Mouse (Mus musculus) 3T3-L1 (cell line): Measurements from ENCODE around the gene Hemgn.

Experiments used
- DNase-seq: peaks from one replicate; pipeline ENCODE4 v3.0.0-alpha.2; 2015; ENCODE audit warnings: low read depth, low spot score

Hemgn gene

DNA sequence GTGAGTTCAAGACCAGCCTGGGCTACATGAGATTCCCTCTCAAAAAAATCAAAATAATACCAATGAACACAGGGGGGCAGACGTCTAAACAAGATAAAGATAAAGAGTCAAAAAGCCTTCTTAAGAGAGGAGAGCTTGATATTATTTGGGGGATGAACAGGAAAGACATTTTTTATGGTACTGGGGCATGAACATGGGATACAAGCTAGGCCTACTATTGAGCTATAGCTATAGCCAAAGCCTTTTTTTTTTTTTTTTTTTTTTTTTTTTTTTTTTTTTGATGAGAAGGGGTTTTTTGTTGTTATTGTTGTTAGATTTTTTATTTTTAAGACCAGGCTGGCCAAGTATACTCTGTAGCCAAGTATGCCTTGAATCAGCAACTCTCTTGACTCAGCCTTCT is 1.2 kb downstream of the Hemgn start:
- no peak for DNase-seq

GRCm38 (mm10) chr4:46411489-46411888 is 1.8 kb downstream of the Hemgn start:
- no peak for DNase-seq

DNA sequence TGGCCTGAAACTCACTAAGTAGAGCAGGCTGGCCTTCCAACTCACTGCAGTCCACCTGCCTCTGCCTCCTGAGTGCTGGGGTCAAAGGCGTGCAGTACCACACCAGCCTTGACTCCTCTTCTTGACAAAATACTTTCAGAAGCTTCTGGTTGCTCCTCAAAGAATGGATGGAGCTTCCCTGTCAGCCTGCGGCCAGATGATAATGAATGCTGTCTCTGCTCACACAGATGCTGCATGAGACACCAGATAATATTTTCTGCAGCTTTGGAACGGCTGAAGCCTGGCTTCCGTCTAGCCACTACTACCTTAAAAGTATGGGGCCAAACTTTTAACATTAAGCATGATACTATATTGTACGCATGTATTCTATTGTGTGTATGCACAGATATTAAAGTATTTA is 2.6 kb downstream of the Hemgn start:
- DNase-seq = no peak

- no peak for DNase-seq
Measured at GRCm38 (mm10) chr4:46406966-46407703, 6.2 kb downstream of the Hemgn start.

GRCm38 (mm10) chr4:46404042-46404795 is 9.1 kb downstream of the Hemgn start:
- DNase-seq = no peak

DNA sequence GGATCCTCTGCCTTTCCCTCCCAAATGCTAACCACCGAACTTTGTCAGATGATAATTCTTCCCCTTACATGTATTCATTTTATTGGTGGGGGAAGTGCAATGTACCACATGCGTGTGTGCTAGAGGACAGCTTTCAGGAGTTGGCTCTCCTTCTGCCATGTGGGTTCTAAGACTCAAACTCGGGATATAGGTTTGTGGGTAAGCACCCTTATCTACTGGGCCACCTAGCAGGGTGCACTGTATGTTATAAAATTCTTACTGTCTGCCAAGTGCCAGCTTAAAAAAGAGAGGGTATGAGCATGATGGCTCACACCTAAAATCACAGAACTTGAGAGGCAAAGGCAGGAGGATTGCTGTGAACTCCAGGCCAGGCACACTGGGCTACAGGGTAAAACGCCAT is 14.5 kb downstream of the Hemgn start:
- no peak for DNase-seq

- DNase-seq = no peak
Measured at GRCm38 (mm10) chr4:46395736-46396135, 17.6 kb downstream of the Hemgn start.

GRCm38 (mm10) chr4:46394388-46394787 is 18.9 kb downstream of the Hemgn start:
- DNase-seq = no peak

DNA sequence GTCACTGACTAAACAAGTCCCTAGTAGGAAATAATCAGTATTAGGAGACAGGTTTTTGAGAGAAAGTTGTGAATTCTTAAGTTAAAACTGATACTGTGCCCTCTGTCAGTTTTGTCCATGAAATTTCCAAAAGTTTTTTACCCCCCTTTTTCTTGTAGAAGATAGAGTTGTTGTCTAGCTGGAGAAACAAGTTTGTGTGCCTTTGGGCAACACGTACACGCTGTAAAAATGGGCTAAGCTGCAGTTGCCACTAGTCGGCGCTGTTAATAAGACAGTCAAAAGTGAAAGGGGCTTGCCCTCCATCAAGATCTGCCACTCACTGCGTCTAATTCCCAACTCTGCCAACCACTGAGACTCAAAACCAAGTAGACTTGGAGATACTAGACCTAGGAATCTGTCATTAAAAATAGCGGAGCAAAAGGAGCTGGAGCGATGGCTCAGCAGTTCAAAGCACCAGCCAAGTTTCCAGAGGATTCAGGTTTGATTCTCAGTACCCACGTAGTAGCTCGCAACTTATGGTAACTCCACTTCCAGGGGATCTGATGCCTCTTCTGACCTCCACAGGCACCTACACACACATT is 22.8 kb downstream of the Hemgn start:
- DNase-seq = peak; percentile 92

DNA sequence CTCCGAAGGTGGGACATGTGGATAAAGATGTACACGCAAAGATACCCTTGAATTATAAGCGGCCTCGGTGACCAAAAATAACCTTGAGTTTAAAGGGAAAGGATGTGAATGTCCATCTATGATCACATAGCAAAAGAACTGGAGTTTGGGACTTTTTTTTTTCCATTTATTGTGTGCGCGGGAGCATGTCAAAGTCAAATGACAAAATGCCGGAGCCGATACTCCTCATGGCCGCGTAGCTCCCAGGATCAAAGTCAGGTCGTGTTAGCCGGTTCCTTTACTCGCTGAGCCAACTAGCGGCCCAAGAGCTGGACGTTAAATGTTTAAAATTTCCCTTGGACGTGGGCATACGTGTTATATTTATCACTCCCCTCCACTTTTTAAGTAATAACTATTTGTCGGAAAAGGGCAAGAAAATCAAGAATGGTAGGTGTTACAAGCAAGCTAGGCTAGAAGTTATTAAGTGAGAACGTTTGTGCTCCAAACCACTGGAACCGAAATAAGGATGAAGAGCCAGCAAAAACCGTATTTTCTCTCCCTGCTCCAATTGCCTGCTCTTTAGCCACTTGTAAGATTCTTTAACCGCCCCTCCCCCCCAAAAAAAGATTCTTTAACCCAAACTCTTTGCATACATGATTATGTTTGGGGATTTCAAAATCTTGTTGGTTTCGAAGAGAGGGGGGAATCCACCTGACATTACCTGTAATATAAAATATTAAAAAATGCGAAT is 23.5 kb downstream of the Hemgn start:
- peak; percentile 69 for DNase-seq

- DNase-seq = peak; percentile 97
Measured at GRCm38 (mm10) chr4:46389013-46389611, 24.2 kb downstream of the Hemgn start, which contains the start of gene Trmo. Trmo (minus strand) TSS chr4:46389437.

DNA sequence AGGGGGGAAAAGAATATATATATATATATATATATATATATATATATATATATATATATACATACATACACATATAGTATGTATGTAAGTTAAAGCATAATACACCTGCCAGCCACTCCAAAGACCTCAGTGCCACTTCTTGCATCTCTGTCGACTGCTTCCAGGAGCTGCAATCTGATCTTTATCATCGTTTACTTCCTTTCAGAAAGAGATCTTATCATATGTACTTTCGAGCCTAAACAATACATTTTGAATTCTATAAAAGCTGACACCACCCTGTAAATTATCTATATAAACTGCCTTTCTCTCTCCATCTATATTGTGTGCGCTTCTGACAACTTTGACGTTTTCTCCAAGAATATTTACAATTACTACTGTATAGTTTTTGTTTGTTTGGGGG is 24.8 kb downstream of the Hemgn start:
- DNase-seq = no peak

- peak; percentile 73 for DNase-seq
Measured at GRCm38 (mm10) chr4:46374869-46375368, 38.4 kb downstream of the Hemgn start.

DNA sequence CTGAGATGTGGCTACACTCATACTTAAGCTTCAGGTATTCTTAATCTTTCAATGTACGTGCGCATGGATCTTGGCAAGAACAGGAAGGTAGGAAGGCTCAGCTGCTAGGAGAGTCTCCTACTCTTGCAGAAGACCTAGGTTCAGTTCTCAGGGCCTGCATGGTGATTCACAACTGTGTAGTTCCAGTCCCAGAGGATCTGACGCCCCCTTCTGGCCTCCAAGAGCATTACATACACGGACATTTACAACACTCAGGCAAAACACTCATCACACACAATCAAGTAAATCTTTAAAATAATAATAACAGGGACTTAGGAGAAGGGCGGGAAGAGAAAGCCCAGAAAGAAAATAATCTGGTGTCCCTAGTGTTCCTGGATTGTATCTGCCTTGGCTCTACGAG is 38.9 kb downstream of the Hemgn start:
- DNase-seq = peak; percentile 52

GRCm38 (mm10) chr4:46371030-46371429 is 42.3 kb downstream of the Hemgn start:
- peak; percentile 76 for DNase-seq

DNA sequence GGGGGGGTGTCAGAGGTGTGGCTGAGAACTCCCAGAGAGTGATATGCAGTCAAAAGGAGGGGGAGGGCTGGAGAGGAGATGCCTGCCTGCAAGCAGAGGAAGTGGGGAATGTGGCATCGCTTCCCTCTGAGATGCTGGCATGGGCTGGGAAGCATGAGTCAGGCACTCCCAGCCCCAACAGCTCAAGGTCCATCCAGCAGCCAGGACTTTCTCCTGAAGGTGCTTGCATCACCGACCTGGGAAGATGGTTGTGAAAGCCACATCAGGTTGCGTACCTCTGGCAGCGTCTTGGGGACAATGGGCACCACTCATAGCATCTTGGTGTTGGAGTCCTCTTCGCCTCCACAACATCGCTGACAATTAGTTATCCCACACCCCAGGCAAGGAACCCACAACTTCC is 42.9 kb downstream of the Hemgn start:
- DNase-seq = peak; percentile 74

GRCm38 (mm10) chr4:46369070-46369469 is 44.2 kb downstream of the Hemgn start:
- DNase-seq = peak; percentile 9

DNA sequence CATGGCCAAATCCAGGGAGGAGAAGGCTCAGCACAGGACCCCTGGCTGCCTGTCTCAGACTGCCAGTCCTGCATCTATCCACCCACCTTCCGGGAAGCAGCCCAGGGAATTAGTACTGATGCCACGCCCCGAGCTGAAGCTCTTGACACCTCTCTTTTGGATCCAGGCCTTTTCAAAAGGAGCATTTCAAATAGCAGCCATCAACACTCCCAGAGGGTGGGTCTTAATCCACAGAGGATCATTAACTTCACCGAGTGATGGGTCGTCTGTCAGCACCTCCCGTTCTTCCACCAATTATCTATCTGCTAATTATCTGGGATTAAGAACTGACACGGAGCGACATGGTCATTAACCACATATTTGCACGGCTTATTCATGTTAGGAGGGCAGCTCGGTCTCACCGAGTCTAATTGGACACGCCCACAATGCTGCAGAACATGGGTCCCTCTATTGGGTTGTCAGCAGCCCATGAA is 45.8 kb downstream of the Hemgn start:
- no peak for DNase-seq

- no peak for DNase-seq
Measured at GRCm38 (mm10) chr4:46364360-46364759, 48.9 kb downstream of the Hemgn start.

DNA sequence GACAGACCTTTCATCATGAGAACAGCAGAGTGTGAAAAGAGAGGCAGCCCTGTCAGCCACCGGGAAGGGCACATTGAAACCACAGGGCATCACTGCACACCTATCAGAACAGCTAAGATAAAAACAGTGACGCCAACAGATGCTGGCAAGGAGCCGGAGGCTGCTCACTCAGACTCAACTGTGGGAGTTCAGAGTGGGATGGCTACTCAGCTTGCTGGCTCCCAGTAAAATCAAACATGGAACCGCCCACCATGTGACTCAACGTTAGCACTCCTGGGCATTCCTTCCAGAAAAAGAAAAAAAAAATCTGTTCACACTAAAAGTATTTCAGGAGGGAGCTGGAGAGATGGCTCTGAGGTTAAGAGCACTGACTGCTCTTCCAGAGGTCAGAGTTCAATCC is 52.0 kb downstream of the Hemgn start:
- peak; percentile 79 for DNase-seq

- DNase-seq = no peak
Measured at GRCm38 (mm10) chr4:46359539-46360253, 53.6 kb downstream of the Hemgn start.
